Mouse (Mus musculus): ENCODE data around the gene Rdh9.

- peak; percentile 44; the same call in 1 of the 2 replicates for TF ChIP-seq CTCF (IDR thresholded peaks at IDR 0.05; ENCODE audit: extremely low read depth, insufficient read depth, low read length)
- TF ChIP-seq POLR2A (IDR thresholded peaks at IDR 0.05; ENCODE audit: extremely low read depth, insufficient read depth, low read length): no peak
Measured at GRCm38 (mm10) chr10:127738151-127738882, 37.9 kb upstream of the Rdh9 start.
